Mouse (Mus musculus): Measurements from ENCODE around the gene Fam172a. TPM values are rescaled to one million over a fixed set of nuclear protein-coding genes. Genes with fewer than 3 reads are reported as not detected.

Gene Fam172a
- polyA plus RNA-seq, 1 experiment from 2014 or later: 27.0 TPM

GRCm38 (mm10) chr13:78043203-78043602, 341.4 kb downstream of the Fam172a start:
- H3K27me3 ChIP-seq: no peaks in the 10 kb centered on the region
- ATAC-seq (ENCODE audit: insufficient number of reproducible peaks, insufficient read depth, low FRiP score, low TSS enrichment, low read depth): no peak
- no peak overlapping the region for H3K9ac ChIP-seq (replicated peaks)
- H3K4me1 ChIP-seq (replicated peaks): no peaks in the 10 kb centered on the region
- 75% methylated on average over 6 of the region's 6 CpGs for WGBS
- H3K4me2 ChIP-seq: no peak overlapping the region
- no peak overlapping the region for H3K4me3 ChIP-seq (replicated peaks)
- no peaks in the 10 kb centered on the region for H3K36me3 ChIP-seq
- no peak overlapping the region for H3K27ac ChIP-seq
- H3K9me3 ChIP-seq: no peaks in the 10 kb centered on the region

- Histone ChIP-seq H3K4me1 (replicated peaks) (no peaks in the 10 kb centered on the region), H3K27me3 (no peaks in the 10 kb centered on the region)
- 8% methylated on average over 5 of the region's 5 CpGs for WGBS
These were observed 343.3 kb downstream of the Fam172a start for GRCm38 (mm10) chr13:78045116-78045515.

DNA sequence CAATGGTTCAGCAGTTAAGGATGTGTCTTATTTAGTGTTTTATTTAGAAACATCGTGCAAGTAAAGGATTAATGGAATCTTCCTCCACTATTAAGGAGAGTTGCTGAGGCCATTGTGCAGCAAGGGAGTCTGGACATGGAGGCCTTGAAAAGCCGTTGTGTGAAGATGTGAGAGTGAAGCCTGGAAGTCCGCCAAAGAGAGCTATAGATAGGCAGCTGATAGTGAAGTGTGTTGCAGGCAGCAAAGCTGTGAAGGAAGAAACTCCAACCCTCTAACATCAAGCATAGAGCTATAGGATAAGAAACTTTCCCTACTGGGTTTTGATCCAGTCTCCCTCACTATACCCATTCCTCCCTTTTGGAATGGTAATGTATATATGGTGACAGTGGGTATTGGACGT, 385.9 kb downstream of the Fam172a start:
- H3K27ac ChIP-seq: no peak overlapping the region
- no peak for ATAC-seq (ENCODE audit: insufficient number of reproducible peaks, insufficient read depth, low FRiP score, low TSS enrichment, low read depth)
- no peaks in the 10 kb centered on the region for H3K9me3 ChIP-seq
- no peaks in the 10 kb centered on the region for H3K4me1 ChIP-seq (replicated peaks)
- 86% methylated on average over 4 of the region's 4 CpGs for WGBS
- no peak overlapping the region for H3K9ac ChIP-seq (replicated peaks)
- no peak overlapping the region for H3K4me2 ChIP-seq
- H3K36me3 ChIP-seq: no peaks in the 10 kb centered on the region
- H3K4me3 ChIP-seq (replicated peaks): no peak overlapping the region
- H3K27me3 ChIP-seq: no peaks in the 10 kb centered on the region

More at GRCm38 (mm10) chr13:78045116-78045515, 343.3 kb downstream of the Fam172a start:
- no peak for ATAC-seq (ENCODE audit: insufficient number of reproducible peaks, insufficient read depth, low FRiP score, low TSS enrichment, low read depth)
- Histone ChIP-seq H3K27ac (no peak overlapping the region), H3K9me3 (no peaks in the 10 kb centered on the region), H3K9ac (replicated peaks) (no peak overlapping the region), H3K4me3 (replicated peaks) (no peak overlapping the region), H3K4me2 (no peak overlapping the region), H3K36me3 (no peaks in the 10 kb centered on the region)

DNA sequence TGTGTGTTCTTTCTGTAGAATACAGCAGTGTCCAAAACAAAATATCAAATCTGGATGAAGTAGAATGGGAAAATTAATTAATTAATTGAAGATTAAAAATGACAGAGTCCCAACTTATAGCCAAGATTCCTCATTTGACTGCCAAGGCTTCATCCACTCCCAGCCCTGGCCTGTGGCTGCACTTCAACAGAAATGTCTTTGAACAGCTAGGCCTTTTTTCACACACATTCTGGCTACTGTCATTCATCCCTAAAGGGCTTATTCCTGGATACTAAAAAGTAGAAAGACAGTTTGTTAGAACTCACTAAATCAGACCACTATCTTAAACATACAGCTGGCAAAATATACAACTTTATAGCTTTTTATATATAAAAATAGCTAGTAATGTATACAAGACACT, 388.9 kb downstream of the Fam172a start:
- no peaks in the 10 kb centered on the region for H3K27me3 ChIP-seq
- no peak for ATAC-seq (ENCODE audit: insufficient number of reproducible peaks, insufficient read depth, low FRiP score, low TSS enrichment, low read depth)
- no peak overlapping the region for H3K27ac ChIP-seq
- H3K4me2 ChIP-seq: no peak overlapping the region
- no peaks in the 10 kb centered on the region for H3K9me3 ChIP-seq
- no peaks in the 10 kb centered on the region for H3K36me3 ChIP-seq
- no peaks in the 10 kb centered on the region for H3K4me1 ChIP-seq (replicated peaks)
- H3K9ac ChIP-seq (replicated peaks): no peak overlapping the region
- no peak overlapping the region for H3K4me3 ChIP-seq (replicated peaks)

GRCm38 (mm10) chr13:78091949-78092348, 390.1 kb downstream of the Fam172a start:
- Histone ChIP-seq H3K4me1 (replicated peaks) (no peaks in the 10 kb centered on the region), H3K9me3 (no peaks in the 10 kb centered on the region), H3K27me3 (no peaks in the 10 kb centered on the region), H3K9ac (replicated peaks) (no peak overlapping the region), H3K36me3 (no peaks in the 10 kb centered on the region), H3K27ac (no peak overlapping the region), H3K4me3 (replicated peaks) (no peak overlapping the region), H3K4me2 (no peak overlapping the region)
- no peak; the same call in 1 of the 2 replicates for ATAC-seq (ENCODE audit: insufficient number of reproducible peaks, insufficient read depth, low FRiP score, low TSS enrichment, low read depth)
- WGBS: 77% methylated on average over 3 of the region's 3 CpGs

- Histone ChIP-seq H3K9ac (replicated peaks) (no peak overlapping the region), H3K4me3 (replicated peaks) (no peak overlapping the region), H3K27me3 (no peaks in the 10 kb centered on the region), H3K4me1 (replicated peaks) (no peaks in the 10 kb centered on the region), H3K27ac (no peak overlapping the region), H3K4me2 (no peak overlapping the region), H3K9me3 (no peaks in the 10 kb centered on the region), H3K36me3 (no peaks in the 10 kb centered on the region)
- WGBS: 80% methylated on average over 2 of the region's 2 CpGs
- ATAC-seq (ENCODE audit: insufficient number of reproducible peaks, insufficient read depth, low FRiP score, low TSS enrichment, low read depth): no peak
These were observed 392.5 kb downstream of the Fam172a start for GRCm38 (mm10) chr13:78094352-78094751.

DNA sequence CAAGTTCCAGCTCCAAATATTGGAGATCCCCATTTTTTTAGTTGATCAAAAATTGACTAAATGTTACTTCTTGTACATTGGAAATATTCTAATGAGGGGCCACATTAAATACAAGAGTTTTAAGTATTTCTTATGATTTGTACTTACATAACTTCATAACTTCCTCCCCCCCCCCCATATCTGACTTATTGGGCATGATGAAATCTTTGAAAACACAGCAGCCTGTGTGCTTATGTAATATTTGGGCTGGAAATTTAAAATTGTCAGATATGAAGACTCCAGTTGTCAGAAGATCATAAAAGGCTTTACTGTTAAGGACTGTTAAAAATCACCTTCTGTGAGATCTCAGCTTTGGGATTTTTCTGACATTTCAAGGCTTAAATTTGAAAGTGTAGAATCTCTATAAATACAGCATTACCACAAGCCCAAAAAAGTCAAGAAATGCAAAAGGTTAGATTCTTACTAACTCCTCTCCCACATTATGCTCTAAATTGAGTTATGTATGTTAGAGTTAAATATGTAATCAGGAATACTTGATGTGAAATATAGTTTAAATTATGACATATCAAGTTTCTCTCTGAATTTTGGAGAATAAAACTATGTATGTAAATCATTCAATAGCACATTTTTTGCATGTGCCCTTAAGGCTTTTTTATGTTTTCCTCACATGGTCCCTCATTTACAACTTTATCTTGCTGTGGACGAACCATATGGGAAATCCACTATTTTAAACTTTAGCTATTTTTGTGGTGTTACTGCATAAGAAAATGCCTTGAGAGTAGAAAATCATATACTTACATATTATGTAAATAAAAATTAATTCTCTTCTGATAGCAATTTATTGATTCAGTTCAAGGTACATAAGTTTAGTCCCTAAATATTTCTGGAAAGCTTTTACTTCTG, 393.5 kb downstream of the Fam172a start:
- no peaks in the 10 kb centered on the region for H3K27me3 ChIP-seq
- no peak overlapping the region for H3K4me2 ChIP-seq
- H3K4me3 ChIP-seq (replicated peaks): no peak overlapping the region
- H3K9ac ChIP-seq (replicated peaks): no peak overlapping the region
- peaks cover 6% of the 10 kb centered on the region; the same call in 1 of the 2 replicates for H3K4me1 ChIP-seq (replicated peaks)
- no peak for ATAC-seq (ENCODE audit: insufficient number of reproducible peaks, insufficient read depth, low FRiP score, low TSS enrichment, low read depth)
- H3K9me3 ChIP-seq: no peaks in the 10 kb centered on the region
- WGBS: 86% methylated on average over 1 of the region's 1 CpGs
- no peaks in the 10 kb centered on the region for H3K36me3 ChIP-seq
- no peak overlapping the region for H3K27ac ChIP-seq

GRCm38 (mm10) chr13:78098858-78099445, 397.1 kb downstream of the Fam172a start:
- Histone ChIP-seq H3K4me1 (replicated peaks) (peaks cover 6% of the 10 kb centered on the region), H3K9me3 (no peaks in the 10 kb centered on the region), H3K4me3 (replicated peaks) (no peak overlapping the region), H3K27ac (no peak overlapping the region), H3K36me3 (no peaks in the 10 kb centered on the region), H3K4me2 (no peak overlapping the region), H3K9ac (replicated peaks) (no peak overlapping the region), H3K27me3 (no peaks in the 10 kb centered on the region)
- ATAC-seq (ENCODE audit: insufficient number of reproducible peaks, insufficient read depth, low FRiP score, low TSS enrichment, low read depth): no peak
- WGBS: 76% methylated on average over 5 of the region's 5 CpGs

GRCm38 (mm10) chr13:78099746-78100530, 398.1 kb downstream of the Fam172a start:
- H3K9me3 ChIP-seq: no peaks in the 10 kb centered on the region
- no peak overlapping the region for H3K4me2 ChIP-seq
- ATAC-seq (ENCODE audit: insufficient number of reproducible peaks, insufficient read depth, low FRiP score, low TSS enrichment, low read depth): no peak
- 37% methylated on average over 3 of the region's 3 CpGs for WGBS
- no peaks in the 10 kb centered on the region for H3K27me3 ChIP-seq
- H3K4me3 ChIP-seq (replicated peaks): no peak overlapping the region
- no peak overlapping the region for H3K27ac ChIP-seq
- peaks cover 6% of the 10 kb centered on the region for H3K4me1 ChIP-seq (replicated peaks)
- H3K36me3 ChIP-seq: no peaks in the 10 kb centered on the region
- no peak overlapping the region for H3K9ac ChIP-seq (replicated peaks)

DNA sequence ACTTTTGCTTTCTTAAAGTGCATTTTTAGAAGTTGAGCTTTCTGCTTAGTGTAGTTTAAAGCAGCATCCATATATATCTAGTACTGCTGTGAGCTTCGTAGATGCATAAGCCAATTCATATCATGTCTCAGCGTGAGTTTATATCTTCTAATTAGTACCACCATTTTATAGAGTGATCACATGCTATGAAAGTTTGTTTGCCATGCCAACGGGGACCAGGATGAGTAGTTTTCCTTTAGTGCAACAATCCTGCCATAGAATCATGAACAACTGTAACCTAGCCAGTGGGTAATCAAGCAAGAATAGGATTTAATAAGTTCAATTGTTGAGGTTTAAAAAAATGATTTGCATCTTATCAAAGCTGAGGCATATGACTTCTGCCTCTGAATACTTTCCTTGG, 398.8 kb downstream of the Fam172a start:
- Histone ChIP-seq H3K9ac (replicated peaks) (no peak overlapping the region), H3K27ac (no peak overlapping the region), H3K36me3 (no peaks in the 10 kb centered on the region), H3K4me2 (no peak overlapping the region), H3K4me3 (replicated peaks) (no peak overlapping the region), H3K27me3 (no peaks in the 10 kb centered on the region), H3K4me1 (replicated peaks) (peaks cover 6% of the 10 kb centered on the region), H3K9me3 (no peaks in the 10 kb centered on the region)
- 65% methylated on average over 3 of the region's 3 CpGs for WGBS
- no peak for ATAC-seq (ENCODE audit: insufficient number of reproducible peaks, insufficient read depth, low FRiP score, low TSS enrichment, low read depth)

- ATAC-seq (ENCODE audit: insufficient number of reproducible peaks, insufficient read depth, low FRiP score, low TSS enrichment, low read depth): no peak
- WGBS: 56% methylated on average over 2 of the region's 2 CpGs
- no peaks in the 10 kb centered on the region for H3K27me3 ChIP-seq
- H3K27ac ChIP-seq: no peak overlapping the region
- no peaks in the 10 kb centered on the region for H3K9me3 ChIP-seq
- H3K4me3 ChIP-seq (replicated peaks): no peak overlapping the region
- H3K4me1 ChIP-seq (replicated peaks): peaks cover 6% of the 10 kb centered on the region
- no peak overlapping the region for H3K9ac ChIP-seq (replicated peaks)
- no peaks in the 10 kb centered on the region for H3K36me3 ChIP-seq
- no peak overlapping the region for H3K4me2 ChIP-seq
These were observed 400.5 kb downstream of the Fam172a start for GRCm38 (mm10) chr13:78102337-78102736.

Data from limb, embryonic 12.5 days (tissue).